Mouse (Mus musculus) megakaryocyte, embryonic 14.5 days (primary cell): Measurements from ENCODE around the gene Rab1a.

Experiments used
- FLI1 ChIP-seq: IDR thresholded peaks from 2 replicates; pipeline ENCODE4 v1.6.1; 2012; ENCODE audit warnings: low read length, inconsistent platforms, mixed read lengths
- GATA1 ChIP-seq: IDR thresholded peaks from 3 replicates; pipeline ENCODE4 v1.6.1; 2012; ENCODE audit warnings: mixed read lengths, low read length, inconsistent platforms, borderline replicate concordance

DNA sequence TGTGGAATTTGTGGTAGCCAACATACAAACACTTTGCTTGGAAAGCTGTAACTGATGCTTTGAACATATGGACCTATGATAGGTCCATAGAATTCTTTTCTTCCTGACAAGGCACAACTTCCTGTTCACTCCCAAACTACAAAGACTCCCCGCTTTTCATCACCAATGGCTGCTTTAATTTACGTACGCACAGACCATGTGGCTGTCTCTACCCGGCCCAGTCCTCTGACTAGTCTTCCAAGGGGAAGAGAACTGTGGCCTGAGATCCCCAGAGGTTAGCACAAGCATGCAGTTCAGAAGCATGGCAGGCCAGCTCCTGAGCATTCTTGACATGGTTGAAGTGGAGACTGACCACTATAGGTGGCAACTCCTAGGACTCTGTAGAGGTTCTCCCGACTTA is 27.4 kb downstream of the Rab1a start:
- TF ChIP-seq GATA1 (no peak), FLI1 (no peak)
